Mouse (Mus musculus) liver, embryonic 14.5 days (tissue): ENCODE results near the gene 1700019D03Rik.

Experiments
- CTCF ChIP-seq: IDR thresholded peaks from 2 replicates; pipeline ENCODE4 v1.5.1; 2016; ENCODE audit warnings: antibody characterized with exemption, low read depth, control low read depth
- EP300 ChIP-seq: IDR thresholded peaks from 2 replicates; pipeline ENCODE4 v1.6.1; 2016; ENCODE audit warnings: antibody characterized with exemption, low read depth

- TF ChIP-seq CTCF: no peak
- no peak for TF ChIP-seq EP300
These were observed 72.1 kb downstream of the 1700019D03Rik start for GRCm38 (mm10) chr1:52947895-52948294.
